Mouse (Mus musculus) MEL (cell line): ENCODE data around the gene Dph7. TPM values are rescaled to one million over a fixed set of nuclear protein-coding genes. Genes with fewer than 3 reads are reported as not detected.

ENCODE experiments used
- DNase-seq: peaks from one replicate; pipeline ENCODE4 v3.0.0; 2011; ENCODE audit warnings: low read depth, low spot score
- H3K27ac ChIP-seq: 2 replicates; pipeline ENCODE4 v1.5.1; 2012; ENCODE audit warnings: low read depth, mild to moderate bottlenecking, control low read depth, low read length, moderate library complexity; ENCODE audit not compliant: control insufficient read depth
- H3K27me3 ChIP-seq, 2 experiments: fragments of 150-350 bp in 1 of 2; sonication (generic) in 1 of 2; 2 replicates each; pipeline ENCODE4 v1.6.1; 2012; ENCODE audit warnings: low read length in 2 of 2, mild to moderate bottlenecking in 2 of 2, improper control_type of control experiment in 1 of 2, moderate library complexity in 1 of 2; ENCODE audit not compliant: insufficient read depth in 2 of 2, control insufficient read depth in 1 of 2
- H3K36me3 ChIP-seq, 2 experiments: 2 replicates each; pipeline ENCODE4 v1.6.1; 2012 to 2014; ENCODE audit warnings: low read length in 2 of 2, improper control_type of control experiment in 1 of 2, inconsistent platforms in 1 of 2, mild to moderate bottlenecking in 1 of 2; ENCODE audit not compliant: insufficient read depth in 2 of 2, control insufficient read depth in 1 of 2
- H3K4me1 ChIP-seq, 2 experiments: fragments of 150-350 bp in 1 of 2; sonication (generic) in 1 of 2; 2 replicates each; pipeline ENCODE4 v1.6.1; 2012; ENCODE audit warnings: low read length in 2 of 2, improper control_type of control experiment in 1 of 2, mild to moderate bottlenecking in 1 of 2; ENCODE audit not compliant: insufficient read depth in 2 of 2, control insufficient read depth in 1 of 2
- H3K4me3 ChIP-seq, 2 experiments: fragments of 150-350 bp in 1 of 2; sonication (generic) in 1 of 2; 2 replicates each; pipeline ENCODE4 v1.5.1; 2012; ENCODE audit warnings: low read depth in 2 of 2, low read length in 2 of 2, mild to moderate bottlenecking in 2 of 2, moderate library complexity in 2 of 2, control low read depth in 1 of 2, improper control_type of control experiment in 1 of 2; ENCODE audit not compliant: control insufficient read depth in 1 of 2, insufficient read depth in 1 of 2
- H3K79me2 ChIP-seq: 2 replicates; pipeline ENCODE4 v1.6.1; 2012; ENCODE audit warnings: mild to moderate bottlenecking, low read length, moderate library complexity; ENCODE audit not compliant: control insufficient read depth, poor library complexity, insufficient read depth
- H3K9ac ChIP-seq: 2 replicates; pipeline ENCODE4 v1.6.1; 2012; ENCODE audit warnings: low read depth, mild to moderate bottlenecking, control low read depth, low read length, moderate library complexity; ENCODE audit not compliant: control insufficient read depth, poor library complexity, severe bottlenecking
- H3K9me3 ChIP-seq: fragments of 150-350 bp; sonication (generic); replicated peaks from 2 replicates; pipeline ENCODE4 v1.6.1; 2012; ENCODE audit warnings: mild to moderate bottlenecking, low read length, improper control_type of control experiment, moderate library complexity; ENCODE audit not compliant: insufficient read depth
- CHD1 ChIP-seq: IDR thresholded peaks from 2 replicates; pipeline ENCODE4 v1.6.1; 2012; ENCODE audit warnings: low read depth, mild to moderate bottlenecking, inconsistent platforms, low read length, improper control_type of control experiment
- CHD2 ChIP-seq: IDR thresholded peaks from 2 replicates; pipeline ENCODE4 v1.6.1; 2011; ENCODE audit warnings: low read length, improper control_type of control experiment
- CTCF ChIP-seq, 3 experiments: IDR thresholded peaks in 2 of 3; conservative IDR thresholded peaks in 1 of 3; 2 replicates each; pipeline ENCODE4 v1.5.1; 2011 to 2012; ENCODE audit warnings: low read length in 3 of 3, low read depth in 2 of 3, mild to moderate bottlenecking in 2 of 3, improper control_type of control experiment in 1 of 3, inconsistent platforms in 1 of 3, mixed read lengths in 1 of 3, moderate library complexity in 1 of 3; ENCODE audit not compliant: control insufficient read depth in 1 of 3, insufficient read depth in 1 of 3, poor library complexity in 1 of 3, severe bottlenecking in 1 of 3
- EP300 ChIP-seq, 2 experiments: IDR thresholded peaks; 2 replicates each; pipeline ENCODE4 v1.6.1; 2011; ENCODE audit warnings: improper control_type of control experiment in 2 of 2, low read length in 2 of 2, low read depth in 1 of 2, mild to moderate bottlenecking in 1 of 2
- ETS1 ChIP-seq: IDR thresholded peaks from 2 replicates; pipeline ENCODE4 v1.6.1; 2012; ENCODE audit warnings: low read depth, mild to moderate bottlenecking, inconsistent platforms, low read length, improper control_type of control experiment, moderate library complexity
- GATA1 ChIP-seq: IDR thresholded peaks from 2 replicates; pipeline ENCODE4 v1.6.1; 2011; ENCODE audit warnings: low read depth, low read length, improper control_type of control experiment
- HCFC1 ChIP-seq: IDR thresholded peaks from 2 replicates; pipeline ENCODE4 v1.6.1; 2012; ENCODE audit warnings: low read depth, mild to moderate bottlenecking, inconsistent platforms, low read length, improper control_type of control experiment, moderate library complexity
- MAFK ChIP-seq: IDR thresholded peaks from 2 replicates; pipeline ENCODE4 v1.6.1; 2011; ENCODE audit warnings: low read depth, mild to moderate bottlenecking, low read length, improper control_type of control experiment, borderline replicate concordance
- MAX ChIP-seq: IDR thresholded peaks from 2 replicates; pipeline ENCODE4 v1.6.1; 2011; ENCODE audit warnings: low read length, improper control_type of control experiment
- MAZ ChIP-seq: IDR thresholded peaks from 2 replicates; pipeline ENCODE4 v1.6.1; 2012; ENCODE audit warnings: low read depth, mild to moderate bottlenecking, inconsistent platforms, low read length, improper control_type of control experiment
- NRF1 ChIP-seq: IDR thresholded peaks from 2 replicates; pipeline ENCODE4 v1.6.1; 2014; ENCODE audit warnings: low read depth, mild to moderate bottlenecking, inconsistent platforms, low read length, improper control_type of control experiment, moderate library complexity; ENCODE audit not compliant: poor library complexity, insufficient read depth, severe bottlenecking
- POLR2A ChIP-seq, 2 experiments: IDR thresholded peaks; 2 replicates each; pipeline ENCODE4 v1.6.1; 2011 to 2012; ENCODE audit warnings: low read length in 2 of 2, mild to moderate bottlenecking in 2 of 2, control low read depth in 1 of 2, improper control_type of control experiment in 1 of 2, low read depth in 1 of 2, moderate library complexity in 1 of 2; ENCODE audit not compliant: control insufficient read depth in 1 of 2, insufficient read depth in 1 of 2, poor library complexity in 1 of 2
- RAD21 ChIP-seq: IDR thresholded peaks from 2 replicates; pipeline ENCODE4 v1.6.1; 2011; ENCODE audit warnings: mild to moderate bottlenecking, low read depth, low read length, improper control_type of control experiment
- SMC3 ChIP-seq: IDR thresholded peaks from 2 replicates; pipeline ENCODE4 v1.6.1; 2011; ENCODE audit warnings: low read depth, low read length, improper control_type of control experiment
- ZC3H11A ChIP-seq: IDR thresholded peaks from 2 replicates; pipeline ENCODE4 v1.6.1; 2012; ENCODE audit warnings: low read depth, mild to moderate bottlenecking, inconsistent platforms, low read length, improper control_type of control experiment
- ZMIZ1 ChIP-seq: IDR thresholded peaks from 2 replicates; pipeline ENCODE4 v1.6.1; 2012; ENCODE audit warnings: low read depth, mild to moderate bottlenecking, inconsistent platforms, low read length, improper control_type of control experiment, moderate library complexity
- polyA plus RNA-seq, 2 experiments: library from polyadenylated mRNA; stranded (reverse) in 1 of 2; unstranded in 1 of 2; fragments of >175 nt in 1 of 2; fragments of >200 nt in 1 of 2; gene quantifications; 2 replicates each; pipeline versions ENCODE4 v1.2.1 to v1.2.4; 2012; ENCODE audit warnings: low replicate concordance in 2 of 2, low read depth in 1 of 2; ENCODE audit not compliant: insufficient read length in 2 of 2, insufficient read depth in 1 of 2, missing spikeins in 1 of 2
- total RNA-seq: library from RNA; depleted of rRNA; stranded (reverse); fragments of 300-350 nt; gene quantifications from 2 replicates; pipeline ENCODE4 v1.2.3, GENCODE M21; 2012

Dph7 gene
- total and polyA plus RNA-seq, 3 experiments: 17.6 to 19.7 TPM; not detected in 1

DNA sequence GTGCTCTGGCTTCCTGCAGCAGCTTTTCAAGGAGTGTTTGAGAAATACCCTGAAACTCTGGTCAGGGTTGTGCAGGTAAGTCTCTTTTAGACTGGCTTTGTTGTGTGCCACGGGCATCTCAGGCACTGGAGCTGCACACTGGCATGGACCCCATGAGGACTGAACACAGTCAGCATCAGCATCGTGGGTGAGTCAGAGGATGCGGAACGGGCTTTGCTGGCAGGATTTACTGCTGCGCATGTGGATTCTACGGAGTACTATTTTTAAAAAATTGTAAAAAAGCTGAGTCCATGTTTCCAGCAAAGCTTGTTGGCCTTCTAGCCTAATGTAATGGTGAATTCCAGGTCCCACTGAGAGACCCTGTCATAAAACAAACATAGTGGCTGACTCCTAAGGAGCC lies 33.1 kb downstream of the Dph7 start:
- Histone ChIP-seq H3K4me1 (no peaks in the 10 kb centered on the region), H3K9ac (no peak overlapping the region), H3K4me3 (no peak overlapping the region), H3K27me3 (no peaks in the 10 kb centered on the region), H3K27ac (no peak overlapping the region), H3K9me3 (no peaks in the 10 kb centered on the region), H3K36me3 (no peaks in the 10 kb centered on the region), H3K79me2 (no peaks in the 10 kb centered on the region)
- DNase-seq: no peak
- no peak for TF ChIP-seq MAFK
- no peak for TF ChIP-seq NRF1
- no peak for TF ChIP-seq CHD1
- no peak for TF ChIP-seq HCFC1
- TF ChIP-seq ZMIZ1: no peak
- no peak for TF ChIP-seq ETS1
- no peak for TF ChIP-seq POLR2A (IDR thresholded peaks at IDR 0.05; ENCODE audit: control insufficient read depth in 1 of 2, insufficient read depth in 1 of 2, low read depth in 1 of 2, low read length in 2 of 2, poor library complexity in 1 of 2)
- TF ChIP-seq MAZ: no peak
- no peak for TF ChIP-seq GATA1
- TF ChIP-seq CHD2: no peak

DNA sequence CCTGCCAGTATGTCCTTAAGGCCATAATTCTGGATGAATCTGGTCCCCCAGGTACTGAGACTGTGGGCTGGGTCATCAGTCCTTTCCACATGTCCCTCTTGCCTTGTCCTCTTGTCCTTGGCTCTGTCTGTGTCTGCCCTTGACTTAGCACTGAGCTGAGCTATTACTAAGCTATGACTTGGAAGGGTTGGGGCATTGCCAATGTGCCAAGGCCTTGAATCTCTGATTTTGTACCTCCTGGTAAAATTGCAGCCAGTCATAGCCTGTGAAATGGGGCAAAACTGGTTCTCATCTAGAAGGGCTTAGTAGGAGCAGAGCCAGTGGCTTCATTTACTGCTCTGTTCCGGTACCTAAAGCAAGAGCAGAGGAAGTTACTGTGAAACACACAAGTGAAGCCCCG lies 34.3 kb downstream of the Dph7 start:
- Histone ChIP-seq H3K36me3 (no peaks in the 10 kb centered on the region), H3K79me2 (no peaks in the 10 kb centered on the region), H3K4me1 (no peaks in the 10 kb centered on the region), H3K27ac (no peak overlapping the region), H3K4me3 (no peak overlapping the region), H3K9me3 (no peaks in the 10 kb centered on the region), H3K9ac (no peak overlapping the region), H3K27me3 (no peaks in the 10 kb centered on the region)
- DNase-seq: no peak
- TF ChIP-seq SMC3: no peak
- no peak for TF ChIP-seq MAZ
- no peak for TF ChIP-seq ZC3H11A
- TF ChIP-seq EP300 (IDR thresholded peaks at IDR 0.05; ENCODE audit: low read depth in 1 of 2, low read length in 2 of 2): no peak

DNA sequence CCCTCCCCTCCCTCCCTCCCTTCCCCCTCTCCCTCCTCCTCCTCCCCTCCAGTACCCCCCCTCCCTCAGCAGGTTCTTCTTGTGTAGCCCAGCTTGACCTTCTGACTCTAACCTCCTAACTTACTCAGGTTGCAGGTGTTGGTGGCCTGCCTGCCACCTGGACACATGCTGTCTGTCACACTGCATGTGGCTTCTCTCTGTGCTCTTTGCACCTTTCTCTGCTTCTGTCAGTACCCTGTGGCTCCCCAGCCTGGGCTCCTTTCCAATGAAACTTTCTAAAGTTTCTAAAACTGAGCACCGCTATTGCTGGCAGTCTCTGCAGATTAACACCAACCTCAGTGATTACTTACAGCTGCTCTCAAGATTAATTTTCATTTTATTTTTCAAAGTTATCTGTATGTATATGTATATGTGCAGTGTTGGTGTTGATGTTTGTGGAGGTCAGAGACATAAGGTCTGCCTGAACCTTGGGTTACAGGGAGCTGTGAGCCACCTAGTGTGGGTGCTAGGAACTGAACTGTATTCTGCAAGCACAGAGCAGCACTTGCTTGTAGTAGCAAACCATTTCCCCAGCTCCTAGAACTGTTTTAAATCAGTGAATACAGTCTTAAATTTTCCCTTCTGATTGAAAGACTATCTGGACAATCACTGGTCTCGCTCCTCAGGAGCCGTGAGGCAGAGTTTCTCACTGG lies 38.5 kb downstream of the Dph7 start:
- no peaks in the 10 kb centered on the region for H3K4me1 ChIP-seq
- no peaks in the 10 kb centered on the region for H3K9me3 ChIP-seq
- TF ChIP-seq RAD21 (peak; percentile 58), CTCF (IDR thresholded peaks at IDR 0.05 in 2 of 3, conservative IDR thresholded peaks at IDR 0.05 in 1 of 3; ENCODE audit: control insufficient read depth in 1 of 3, insufficient read depth in 1 of 3, low read depth in 2 of 3, low read length in 3 of 3, poor library complexity in 1 of 3, severe bottlenecking in 1 of 3) (peak; percentile 39 to 60 (median 42); a peak in 4 of 6 replicates), SMC3 (peak; percentile 67), MAX (no peak)
- no peak overlapping the region for H3K4me3 ChIP-seq
- H3K79me2 ChIP-seq: no peaks in the 10 kb centered on the region
- peak; percentile 52 for DNase-seq
- no peak overlapping the region for H3K9ac ChIP-seq
- H3K27ac ChIP-seq: no peak overlapping the region
- H3K36me3 ChIP-seq: no peaks in the 10 kb centered on the region
- H3K27me3 ChIP-seq: no peaks in the 10 kb centered on the region
